Mouse (Mus musculus) erythroblast, embryonic 14.5 days (primary cell): ENCODE data around the gene Ces1a. TPM values are rescaled to one million over a fixed set of nuclear protein-coding genes. Genes with fewer than 3 reads are reported as not detected.

Experiments
- H3K27me3 ChIP-seq: 2 replicates; pipeline ENCODE4 v1.6.1; 2012; ENCODE audit warnings: inconsistent platforms; ENCODE audit not compliant: control insufficient read depth
- H3K36me3 ChIP-seq: 2 replicates; pipeline ENCODE4 v1.6.1; 2012; ENCODE audit warnings: mild to moderate bottlenecking, inconsistent platforms; ENCODE audit not compliant: control insufficient read depth
- H3K4me1 ChIP-seq: 2 replicates; pipeline ENCODE4 v1.6.1; 2012; ENCODE audit warnings: inconsistent platforms; ENCODE audit not compliant: control insufficient read depth
- H3K4me3 ChIP-seq: replicated peaks from 2 replicates; pipeline ENCODE3; 2012; ENCODE audit warnings: moderate library complexity, mild to moderate bottlenecking, inconsistent platforms
- H3K9me3 ChIP-seq: 2 replicates; pipeline ENCODE4 v1.6.1; 2012; ENCODE audit warnings: low read length, inconsistent platforms, mixed read lengths; ENCODE audit not compliant: control insufficient read depth
- GATA1 ChIP-seq: IDR thresholded peaks from 2 replicates; pipeline ENCODE4 v1.6.1; 2012; ENCODE audit warnings: low read length, inconsistent platforms, mixed read lengths
- TAL1 ChIP-seq: IDR thresholded peaks from 3 replicates; pipeline ENCODE4 v1.6.1; 2012; ENCODE audit warnings: low read length, inconsistent platforms, mixed read lengths
- polyA plus RNA-seq: library from polyadenylated mRNA; stranded (reverse); fragments of >175 nt; gene quantifications from 2 replicates; pipeline ENCODE4 v1.2.3, GENCODE M21; 2012

Gene Ces1a
- not detected in 2 replicates for polyA plus RNA-seq

- Histone ChIP-seq H3K36me3 (no peaks in the 10 kb centered on the region), H3K4me1 (no peaks in the 10 kb centered on the region), H3K9me3 (no peaks in the 10 kb centered on the region), H3K27me3 (no peaks in the 10 kb centered on the region), H3K4me3 (no peak within 1 kb of the TSS)
- TF ChIP-seq TAL1 (no peak), GATA1 (no peak)
These were observed at the start of gene Ces1a for GRCm38 (mm10) chr8:93048092-93048491. Gene Ces1a (minus strand): TSS chr8:93048192.

- Histone ChIP-seq H3K4me3 (no peak overlapping the region), H3K36me3 (no peaks in the 10 kb centered on the region), H3K27me3 (no peaks in the 10 kb centered on the region), H3K9me3 (no peaks in the 10 kb centered on the region), H3K4me1 (no peaks in the 10 kb centered on the region)
- TF ChIP-seq GATA1, result no peak
- TF ChIP-seq TAL1, result no peak
These were observed 47.4 kb upstream of the Ces1a start for GRCm38 (mm10) chr8:93095376-93095775.

GRCm38 (mm10) chr8:93091324-93091723 is 43.3 kb upstream of the Ces1a start:
- Histone ChIP-seq H3K9me3 (no peaks in the 10 kb centered on the region), H3K27me3 (no peaks in the 10 kb centered on the region), H3K4me3 (no peak overlapping the region), H3K36me3 (no peaks in the 10 kb centered on the region), H3K4me1 (no peaks in the 10 kb centered on the region)
- no peak for TF ChIP-seq GATA1
- TF ChIP-seq TAL1, result no peak

- TF ChIP-seq TAL1, result no peak
- no peak for TF ChIP-seq GATA1
- Histone ChIP-seq H3K4me3 (no peak overlapping the region), H3K27me3 (no peaks in the 10 kb centered on the region), H3K4me1 (no peaks in the 10 kb centered on the region), H3K36me3 (no peaks in the 10 kb centered on the region), H3K9me3 (no peaks in the 10 kb centered on the region)
These were observed 40.7 kb upstream of the Ces1a start for GRCm38 (mm10) chr8:93088686-93089122.

GRCm38 (mm10) chr8:93088193-93088592 is 40.2 kb upstream of the Ces1a start:
- no peaks in the 10 kb centered on the region for H3K36me3 ChIP-seq
- TF ChIP-seq TAL1 (no peak), GATA1 (no peak)
- no peaks in the 10 kb centered on the region for H3K4me1 ChIP-seq
- no peak overlapping the region for H3K4me3 ChIP-seq
- H3K9me3 ChIP-seq, result no peaks in the 10 kb centered on the region
- no peaks in the 10 kb centered on the region for H3K27me3 ChIP-seq

- H3K4me1 ChIP-seq, result no peaks in the 10 kb centered on the region
- H3K9me3 ChIP-seq, result no peaks in the 10 kb centered on the region
These were observed 31.9 kb upstream of the Ces1a start, which contains the start of gene Ces1b for GRCm38 (mm10) chr8:93079887-93080286. Gene Ces1b (minus strand): TSS chr8:93080017.

GRCm38 (mm10) chr8:93075251-93075650 is 27.3 kb upstream of the Ces1a start:
- H3K36me3 ChIP-seq, result no peaks in the 10 kb centered on the region
- no peaks in the 10 kb centered on the region for H3K9me3 ChIP-seq
- no peak for TF ChIP-seq GATA1
- no peak for TF ChIP-seq TAL1

More at GRCm38 (mm10) chr8:93079887-93080286, 31.9 kb upstream of the Ces1a start, which contains the start of gene Ces1b:
- Histone ChIP-seq H3K4me3 (no peak within 1 kb of the TSS), H3K36me3 (no peaks in the 10 kb centered on the region), H3K27me3 (no peaks in the 10 kb centered on the region)
- TF ChIP-seq GATA1, result no peak
- no peak for TF ChIP-seq TAL1

GRCm38 (mm10) chr8:93063416-93064117 is 15.6 kb upstream of the Ces1a start:
- H3K4me1 ChIP-seq, result no peaks in the 10 kb centered on the region
- no peaks in the 10 kb centered on the region for H3K27me3 ChIP-seq
- no peaks in the 10 kb centered on the region for H3K9me3 ChIP-seq
- TF ChIP-seq GATA1, result no peak
- no peak for TF ChIP-seq TAL1
- no peaks in the 10 kb centered on the region for H3K36me3 ChIP-seq
- H3K4me3 ChIP-seq, result no peak overlapping the region

More at GRCm38 (mm10) chr8:93075251-93075650, 27.3 kb upstream of the Ces1a start:
- H3K27me3 ChIP-seq, result no peaks in the 10 kb centered on the region
- H3K4me3 ChIP-seq, result no peak overlapping the region
- no peaks in the 10 kb centered on the region for H3K4me1 ChIP-seq

- TF ChIP-seq TAL1 (no peak), GATA1 (no peak)
- H3K4me1 ChIP-seq, result no peaks in the 10 kb centered on the region
- no peaks in the 10 kb centered on the region for H3K27me3 ChIP-seq
- H3K4me3 ChIP-seq, result no peak overlapping the region
- no peaks in the 10 kb centered on the region for H3K9me3 ChIP-seq
- no peaks in the 10 kb centered on the region for H3K36me3 ChIP-seq
These were observed 11.2 kb upstream of the Ces1a start for GRCm38 (mm10) chr8:93059185-93059584.

GRCm38 (mm10) chr8:93055238-93055637 is 7.2 kb upstream of the Ces1a start:
- H3K36me3 ChIP-seq, result no peaks in the 10 kb centered on the region
- H3K27me3 ChIP-seq, result no peaks in the 10 kb centered on the region
- H3K4me3 ChIP-seq, result no peak overlapping the region
- no peaks in the 10 kb centered on the region for H3K4me1 ChIP-seq
- H3K9me3 ChIP-seq, result no peaks in the 10 kb centered on the region
- TF ChIP-seq TAL1 (no peak), GATA1 (no peak)
